ENCODE assay signal across 9 mouse cellular contexts in the genomic region with DNA sequence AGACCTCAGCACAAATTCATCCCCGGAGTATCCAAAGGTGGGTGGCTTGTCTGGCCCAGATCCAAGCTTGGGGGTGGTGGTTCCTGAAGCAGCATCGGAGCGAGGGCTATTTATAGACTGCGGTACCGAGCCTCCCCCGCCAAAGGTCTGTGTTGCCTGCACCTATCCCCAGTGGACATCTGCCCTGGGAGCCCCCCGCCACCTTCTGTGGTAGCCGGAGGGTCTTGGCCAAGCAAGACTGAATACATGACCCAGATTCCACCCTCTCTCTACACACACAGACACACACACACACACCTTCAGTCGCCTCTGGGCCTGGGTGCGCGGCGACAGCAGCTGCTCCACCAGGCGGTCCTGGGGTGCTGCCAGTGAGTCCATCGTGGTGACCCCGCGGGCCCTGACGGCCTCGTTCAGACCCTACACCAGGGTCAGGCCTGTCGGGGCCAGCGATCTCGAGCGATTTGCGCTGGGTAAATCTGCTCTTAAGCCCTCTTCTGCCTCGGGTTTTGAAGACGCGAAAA. TPM values are rescaled to one million over a fixed set of nuclear protein-coding genes. Genes with fewer than 3 reads are reported as not detected.
A peak's percentile ranks its signal among the peaks of the same experiment; 100 is the strongest.
DNase-seq lines count a peak whose midpoint lies in the region; ATAC-seq and TF ChIP-seq lines count a peak whose summit lies in the region.
"Had no signal": no experiment of that assay in that cellular context is flagged by ENCODE, and none has a peak within 500 bp of the region (broad histone marks: within the 10 kb centered on the region; RNA-seq: fewer than 3 reads in every experiment).

No protein-coding gene starts in this region.

- peak; percentile 3; the same call in 1 of the 2 replicates for ATAC-seq in kidney, embryonic 16.5 days (ENCODE audit: low FRiP score, low TSS enrichment)
- ATAC-seq in forebrain, embryonic 14.5 days = 0 out of 2 replicates have a peak, but pooled peaks have one; percentile 0
- no peak for ATAC-seq in neural tube, embryonic 11.5 days (ENCODE audit: insufficient read depth, low FRiP score, low TSS enrichment)
- no peak for ATAC-seq in erythroid progenitor cell, adult 5-6 weeks (replicated peaks; ENCODE audit: low FRiP score, poor library complexity, severe bottlenecking)
- no peak for ATAC-seq in monocyte, adult 5-6 weeks (replicated peaks; ENCODE audit: insufficient number of reproducible peaks, low FRiP score, low TSS enrichment, poor library complexity, severe bottlenecking)

- no peak overlapping the region for H3K27ac ChIP-seq in kidney, embryonic 16.5 days (ENCODE audit: low read length)
- H3K27ac ChIP-seq in forebrain, embryonic 14.5 days (ENCODE audit: low read depth, low read length) = no peak overlapping the region
- H3K27ac ChIP-seq in neural tube, embryonic 11.5 days (ENCODE audit: low read depth, low read length) = no peak overlapping the region
- H3K27ac ChIP-seq: macrophage had no signal

- peak overlapping the region; percentile 66 for H3K9ac ChIP-seq in kidney, embryonic 16.5 days (replicated peaks; ENCODE audit: low read length)
- peak overlapping the region; percentile 65 for H3K9ac ChIP-seq in forebrain, embryonic 14.5 days (ENCODE audit: low read length)
- H3K9ac ChIP-seq in neural tube, embryonic 11.5 days (ENCODE audit: low read length) = peak overlapping the region; percentile 44

- H3K27me3 ChIP-seq in kidney, embryonic 16.5 days (ENCODE audit: insufficient read depth, low read length) = peaks cover 72% of the 10 kb centered on the region
- peaks cover 62% of the 10 kb centered on the region for H3K27me3 ChIP-seq in forebrain, embryonic 14.5 days (replicated peaks; ENCODE audit: control insufficient read depth, insufficient read depth, low read length)
- H3K27me3 ChIP-seq in neural tube, embryonic 11.5 days (ENCODE audit: control insufficient read depth, insufficient read depth, low read length) = peaks cover 67% of the 10 kb centered on the region

- no peaks in the 10 kb centered on the region; the same call in 1 of the 2 replicates for H3K36me3 ChIP-seq in kidney, embryonic 16.5 days (ENCODE audit: insufficient read depth, low read length)
- H3K36me3 ChIP-seq in forebrain, embryonic 14.5 days (ENCODE audit: control insufficient read depth, insufficient read depth, low read length) = peaks cover 41% of the 10 kb centered on the region
- H3K36me3 ChIP-seq in neural tube, embryonic 11.5 days (ENCODE audit: control insufficient read depth, insufficient read depth, low read length) = peaks cover 8% of the 10 kb centered on the region

- no peak for TF ChIP-seq POLR2A in brain, embryonic 14.5 days (IDR thresholded peaks at IDR 0.05; ENCODE audit: borderline replicate concordance, extremely low read depth, insufficient read depth, insufficient read length, poor library complexity, severe bottlenecking)

- peak overlapping the region; percentile 54 for H3K4me3 ChIP-seq in kidney, embryonic 16.5 days (ENCODE audit: low read length)
- H3K4me3 ChIP-seq in forebrain, embryonic 14.5 days (ENCODE audit: low read depth, low read length) = peak overlapping the region; percentile 84
- H3K4me3 ChIP-seq in neural tube, embryonic 11.5 days (ENCODE audit: low read depth, low read length) = peak overlapping the region; percentile 46

- H3K9me3 ChIP-seq in kidney, embryonic 16.5 days (ENCODE audit: low read length) = no peaks in the 10 kb centered on the region
- no peaks in the 10 kb centered on the region for H3K9me3 ChIP-seq in forebrain, embryonic 14.5 days (replicated peaks; ENCODE audit: control insufficient read depth, low read length)
- H3K9me3 ChIP-seq in neural tube, embryonic 11.5 days (ENCODE audit: control insufficient read depth, low read length) = no peaks in the 10 kb centered on the region

- DNase-seq in kidney, postnatal 4 days = no peak
- DNase-seq in brain, embryonic 14.5 days (ENCODE audit: low read depth) = peak; percentile 21
- no peak for DNase-seq in forebrain, embryonic 14.5 days (ENCODE audit: low spot score)
- peak; percentile 56 to 67 for DNase-seq in layer of hippocampus, postnatal 25 days (ENCODE audit: extremely low spot score in 1 of 2, low spot score in 1 of 2)
- no peak for DNase-seq in neural tube, embryonic 11.5 days (ENCODE audit: low spot score)

- peaks cover 33% of the 10 kb centered on the region for H3K4me1 ChIP-seq in kidney, embryonic 16.5 days (ENCODE audit: insufficient read depth, low read length)
- peaks cover 32% of the 10 kb centered on the region for H3K4me1 ChIP-seq in forebrain, embryonic 14.5 days (ENCODE audit: control insufficient read depth, insufficient read depth, low read length)
- peaks cover 33% of the 10 kb centered on the region for H3K4me1 ChIP-seq in neural tube, embryonic 11.5 days (ENCODE audit: control insufficient read depth, insufficient read depth, low read length)

- peak overlapping the region; percentile 82 for H3K4me2 ChIP-seq in kidney, embryonic 16.5 days (replicated peaks; ENCODE audit: low read depth, low read length)
- peak overlapping the region; percentile 79 for H3K4me2 ChIP-seq in forebrain, embryonic 14.5 days (ENCODE audit: low read length)
- H3K4me2 ChIP-seq in neural tube, embryonic 11.5 days (ENCODE audit: low read depth) = peak overlapping the region; percentile 81

- WGBS in kidney, embryonic 16.5 days = 11% methylated on average over 26 of the region's 26 CpGs
- WGBS in forebrain, embryonic 14.5 days = 14% methylated on average over 26 of the region's 26 CpGs
- WGBS in neural tube, embryonic 11.5 days = 8% methylated on average over 26 of the region's 26 CpGs

- TF ChIP-seq CTCF in brain, embryonic 14.5 days (IDR thresholded peaks at IDR 0.05; ENCODE audit: borderline replicate concordance, extremely low read depth, insufficient read depth, insufficient read length) = no peak

RNA-seq across cellular contexts. Expression of a gene that starts 0.4 kb away (rescaled TPM):
- polyA plus RNA-seq in kidney, embryonic 16.5 days (2015; fragmentation: Nextera tagmentation; extraction: Ambion mirVana) = 2.1 and 2.6 TPM in 2 replicates
- 89.4 and 112 TPM in 2 replicates for polyA plus RNA-seq in brain, embryonic 14.5 days (2012; rRNA removed)
- polyA plus RNA-seq in forebrain, embryonic 14.5 days (2014; fragmentation: Nextera tagmentation; extraction: Ambion mirVana) = 5.7 and 8.2 TPM in 2 replicates
- 100 to 1,000 TPM; 179 to 190 TPM for total RNA-seq in layer of hippocampus, postnatal 25 days (2021)
- 3.6 and 3.8 TPM in 2 replicates for polyA plus RNA-seq in neural tube, embryonic 11.5 days (2014; fragmentation: Nextera tagmentation; extraction: Ambion mirVana)
- 6.1 TPM in 1 of 2 replicates, not detected in the other for total RNA-seq in erythroid progenitor cell, adult 5-6 weeks (2015; ENCODE audit: low replicate concordance)
- total RNA-seq in erythroid progenitor cell, adult 5-6 weeks (2017; ENCODE audit: low replicate concordance) = 4.2 TPM in 1 of 2 replicates, not detected in the other
- total RNA-seq in monocyte, adult 5-6 weeks (2017) = 1.0 to 7.6 TPM in 2 of 3 replicates, not detected in the other
- polyA plus RNA-seq: macrophage had no signal

RNA-seq across cellular contexts. Expression of a gene that starts 3.6 kb away (rescaled TPM):
- polyA plus RNA-seq in kidney, embryonic 16.5 days (2015; fragmentation: Nextera tagmentation; extraction: Ambion mirVana) = 0.96 and 1.3 TPM in 2 replicates
- polyA plus RNA-seq in brain, embryonic 14.5 days (2012; rRNA removed) = 19.9 and 22.5 TPM in 2 replicates
- polyA plus RNA-seq in forebrain, embryonic 14.5 days (2014; fragmentation: Nextera tagmentation; extraction: Ambion mirVana) = 9.6 and 10.3 TPM in 2 replicates
- total RNA-seq in layer of hippocampus, postnatal 25 days (2021) = 1 to 10 TPM; 1.2 TPM
- polyA plus RNA-seq in neural tube, embryonic 11.5 days (2014; fragmentation: Nextera tagmentation; extraction: Ambion mirVana) = 9.5 and 11.4 TPM in 2 replicates
- total RNA-seq in erythroid progenitor cell, adult 5-6 weeks (2015; ENCODE audit: low replicate concordance) = 1.7 TPM in 1 of 2 replicates, not detected in the other
- 0.51 TPM in 1 of 2 replicates, not detected in the other for total RNA-seq in erythroid progenitor cell, adult 5-6 weeks (2017; ENCODE audit: low replicate concordance)
- 2.5 to 12.9 TPM in 2 of 3 replicates, not detected in the other for total RNA-seq in monocyte, adult 5-6 weeks (2017)

RNA-seq across cellular contexts. Expression of a gene that starts 3.9 kb away (rescaled TPM):
- 17.9 and 21.4 TPM in 2 replicates for polyA plus RNA-seq in kidney, embryonic 16.5 days (2015; fragmentation: Nextera tagmentation; extraction: Ambion mirVana)
- 266 and 348 TPM in 2 replicates for polyA plus RNA-seq in brain, embryonic 14.5 days (2012; rRNA removed)
- polyA plus RNA-seq in forebrain, embryonic 14.5 days (2014; fragmentation: Nextera tagmentation; extraction: Ambion mirVana) = 138 and 177 TPM in 2 replicates
- total RNA-seq in layer of hippocampus, postnatal 25 days (2021) = 100 to 1,000 TPM; 600 to 645 TPM
- polyA plus RNA-seq in neural tube, embryonic 11.5 days (2014; fragmentation: Nextera tagmentation; extraction: Ambion mirVana) = 68.6 and 79.8 TPM in 2 replicates
- total RNA-seq in erythroid progenitor cell, adult 5-6 weeks (2015; ENCODE audit: low replicate concordance) = 2.1 and 7.6 TPM in 2 replicates
- 11.2 TPM in 1 of 2 replicates, not detected in the other for total RNA-seq in erythroid progenitor cell, adult 5-6 weeks (2017; ENCODE audit: low replicate concordance)
- 1.5 to 6.3 TPM (median 4.2 TPM) in 3 replicates for total RNA-seq in monocyte, adult 5-6 weeks (2017)

RNA-seq across cellular contexts. Expression of a gene that starts 35.4 kb away (rescaled TPM):
- polyA plus RNA-seq in kidney, embryonic 16.5 days (2015; fragmentation: Nextera tagmentation; extraction: Ambion mirVana) = 0.26 and 0.32 TPM in 2 replicates
- 1.3 and 1.9 TPM in 2 replicates for polyA plus RNA-seq in brain, embryonic 14.5 days (2012; rRNA removed)
- 0.48 and 0.64 TPM in 2 replicates for polyA plus RNA-seq in forebrain, embryonic 14.5 days (2014; fragmentation: Nextera tagmentation; extraction: Ambion mirVana)
- total RNA-seq in layer of hippocampus, postnatal 25 days (2021) = under 1 TPM; 0.77 to 0.91 TPM
- polyA plus RNA-seq in neural tube, embryonic 11.5 days (2014; fragmentation: Nextera tagmentation; extraction: Ambion mirVana) = 3.8 and 5.3 TPM in 2 replicates
- not detected in 2 replicates for total RNA-seq in erythroid progenitor cell, adult 5-6 weeks (2015; ENCODE audit: low replicate concordance)
- not detected in 2 replicates for total RNA-seq in erythroid progenitor cell, adult 5-6 weeks (2017; ENCODE audit: low replicate concordance)
- total RNA-seq in monocyte, adult 5-6 weeks (2017) = not detected in 3 replicates
- polyA plus RNA-seq: macrophage had no signal

Comparison
In these comparisons a context has a peak if more than half of its experiments do, and no peak if none do; other contexts are left out.
1. ATAC-seq: peak in kidney, embryonic 16.5 days (single experiment) and forebrain, embryonic 14.5 days (single experiment); none in neural tube, embryonic 11.5 days (single experiment), erythroid progenitor cell, adult 5-6 weeks (single experiment) and monocyte, adult 5-6 weeks (single experiment).
2. DNase-seq: peak in brain, embryonic 14.5 days (single experiment) and layer of hippocampus, postnatal 25 days (2 of 2); none in kidney, postnatal 4 days (0 of 2), forebrain, embryonic 14.5 days (single experiment) and neural tube, embryonic 11.5 days (single experiment).
3. Peak in every context shown above with its lines, with median percentiles within 50 percentile points of each other: H3K4me2 ChIP-seq, H3K4me3 ChIP-seq and H3K9ac ChIP-seq.